Mouse (Mus musculus): ENCODE measurements at regions not wholly inside any gene's neighbourhood (a gene's known extent, or its start where the extent isn't known, plus 50 kb on each side); places are given as distances from the start of the nearest gene placed in this dataset.

GRCm38 (mm10) chr6:35608336-35608735 lies 68.6 kb upstream of the Mtpn start:
- no peak for DNase-seq (ENCODE audit: extremely low read depth, low read depth)

- no peak for DNase-seq (ENCODE audit: extremely low read depth, low read depth)
Measured at GRCm38 (mm10) chr6:35605100-35605499, 65.4 kb upstream of the Mtpn start.

GRCm38 (mm10) chr6:35601373-35601772 lies 61.7 kb upstream of the Mtpn start:
- DNase-seq (ENCODE audit: extremely low read depth, low read depth): no peak

- DNase-seq (ENCODE audit: extremely low read depth, low read depth): no peak
Measured at GRCm38 (mm10) chr6:35599841-35600240, 60.2 kb upstream of the Mtpn start.

GRCm38 (mm10) chr6:35598406-35599185 lies 58.9 kb upstream of the Mtpn start:
- no peak for DNase-seq (ENCODE audit: extremely low read depth, low read depth)

GRCm38 (mm10) chr6:35595012-35595411 lies 55.3 kb upstream of the Mtpn start:
- DNase-seq (ENCODE audit: extremely low read depth, low read depth): no peak

- DNase-seq (ENCODE audit: extremely low read depth, low read depth): no peak
Measured at GRCm38 (mm10) chr6:35592234-35592633, 52.5 kb upstream of the Mtpn start.
